Comparison of ENCODE assay signal across 8 mouse cellular contexts in the genomic region with DNA sequence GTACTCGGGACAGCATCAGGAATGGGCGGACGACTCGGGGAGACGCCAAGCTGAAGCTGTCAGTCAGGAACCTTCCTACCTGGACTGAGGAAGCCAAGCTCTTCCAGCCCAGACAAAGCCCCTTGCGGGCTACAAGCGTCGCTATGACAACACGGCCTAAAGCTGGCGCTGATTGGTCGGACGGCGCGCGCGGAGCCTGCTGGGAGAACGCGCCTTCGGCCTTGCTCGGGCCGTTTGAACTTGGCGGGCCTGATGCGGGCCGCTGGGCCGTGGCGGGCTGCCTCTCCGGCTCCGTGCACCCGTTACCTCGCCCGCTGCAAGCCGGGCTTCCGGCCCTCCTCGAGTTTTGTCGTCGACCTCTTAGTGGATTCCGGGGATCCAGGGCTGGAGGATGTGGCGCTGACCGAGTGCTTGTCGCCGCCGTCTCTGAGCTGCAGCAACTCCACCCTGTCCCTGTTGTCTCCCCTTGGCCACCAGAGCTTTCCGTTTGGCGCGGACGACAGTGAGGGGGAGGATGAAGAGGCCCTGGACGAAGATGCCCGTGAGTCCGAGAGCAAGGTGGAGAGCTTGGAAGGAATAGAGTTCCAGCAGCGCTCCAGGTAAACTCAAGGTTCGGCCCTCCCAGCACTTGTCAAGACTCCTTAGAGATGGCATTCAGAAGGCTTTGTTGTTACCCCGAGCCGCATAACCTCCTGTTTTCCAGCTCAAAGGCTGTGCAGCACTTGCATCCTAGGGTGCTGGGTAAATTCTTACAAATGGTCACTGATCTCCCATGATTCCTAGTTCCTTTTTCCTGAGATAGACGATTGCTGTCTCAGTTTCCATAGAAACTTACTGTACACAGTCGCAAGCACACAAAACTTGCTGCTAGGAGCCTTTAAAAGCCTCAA. TPM values are rescaled to one million over a fixed set of nuclear protein-coding genes. Genes with fewer than 3 reads are reported as not detected.
DNase-seq lines count a peak whose midpoint lies in the region; ATAC-seq and TF ChIP-seq lines count a peak whose summit lies in the region.

A gene (plus strand): TSS at position 202 of the 890 bp plus-strand sequence.

- H3K4me2 ChIP-seq in forebrain, embryonic 13.5 days = peak within 1 kb of the TSS; percentile 66
- peak within 1 kb of the TSS; percentile 71 for H3K4me2 ChIP-seq in neural tube, embryonic 15.5 days

- peak within 1 kb of the TSS; percentile 91 for H3K4me3 ChIP-seq in E14TG2a.4 (replicated peaks; ENCODE audit: low read length)
- peak within 1 kb of the TSS; percentile 77 for H3K4me3 ChIP-seq in forebrain, embryonic 13.5 days
- H3K4me3 ChIP-seq in neural tube, embryonic 15.5 days (replicated peaks) = peak within 1 kb of the TSS; percentile 87

- peak within 1 kb of the TSS; percentile 83 for H3K27ac ChIP-seq in forebrain, embryonic 13.5 days
- peak within 1 kb of the TSS; percentile 90 for H3K27ac ChIP-seq in neural tube, embryonic 15.5 days (replicated peaks)

- no peaks in the 10 kb centered on the region for H3K27me3 ChIP-seq in E14TG2a.4 (ENCODE audit: insufficient read depth, low read length)
- H3K27me3 ChIP-seq in forebrain, embryonic 13.5 days = no peaks in the 10 kb centered on the region
- H3K27me3 ChIP-seq in neural tube, embryonic 15.5 days (replicated peaks) = no peaks in the 10 kb centered on the region

- peak within 1 kb of the TSS; percentile 92 for H3K9ac ChIP-seq in forebrain, embryonic 13.5 days
- peak within 1 kb of the TSS; percentile 94 for H3K9ac ChIP-seq in neural tube, embryonic 15.5 days (replicated peaks)

- intact Hi-C loops in heart, postnatal 14 days (cut with DNase I) = loop anchor here (2.0 kb wide), 1 partner anchor 99 kb away; no protein-coding TSS in a partner anchor

- TF ChIP-seq CTCF in E14TG2a.4 (conservative IDR thresholded peaks at IDR 0.05; ENCODE audit: low read length) = no peak

- peak; percentile 100 for ATAC-seq in forebrain, embryonic 13.5 days
- peak; percentile 100 for ATAC-seq in neural tube, embryonic 15.5 days (ENCODE audit: low FRiP score)

- DNase-seq in c-Kit-positive CD71-positive TER-119-positive erythroid progenitor cells, embryonic 14.5 days (ENCODE audit: low spot score) = peak; percentile 90
- peak; percentile 90 to 92 for DNase-seq in heart, postnatal 14 days
- peak; percentile 91 for DNase-seq in layer of hippocampus, adult 11-12 months (ENCODE audit: low spot score)
- peak; percentile 89 to 91 for DNase-seq in lung, adult 18-20 months
- peak; percentile 93 for DNase-seq in testis, postnatal 14 days (ENCODE audit: low spot score)

- H3K9me3 ChIP-seq in E14TG2a.4 (ENCODE audit: low read length) = no peaks in the 10 kb centered on the region
- H3K9me3 ChIP-seq in forebrain, embryonic 13.5 days (replicated peaks) = no peaks in the 10 kb centered on the region
- H3K9me3 ChIP-seq in neural tube, embryonic 15.5 days (replicated peaks) = no peaks in the 10 kb centered on the region

- peaks cover 34% of the 10 kb centered on the region for H3K4me1 ChIP-seq in E14TG2a.4 (replicated peaks; ENCODE audit: low read depth, low read length)
- H3K4me1 ChIP-seq in forebrain, embryonic 13.5 days = peaks cover 34% of the 10 kb centered on the region
- H3K4me1 ChIP-seq in neural tube, embryonic 15.5 days = peaks cover 31% of the 10 kb centered on the region

- WGBS in forebrain, embryonic 13.5 days = under 1% methylated on average over 55 of the region's 55 CpGs
- under 1% methylated on average over 55 of the region's 55 CpGs for WGBS in neural tube, embryonic 15.5 days

- peaks cover 40% of the 10 kb centered on the region for H3K36me3 ChIP-seq in E14TG2a.4 (ENCODE audit: insufficient read depth, low read length)
- peaks cover 16% of the 10 kb centered on the region for H3K36me3 ChIP-seq in forebrain, embryonic 13.5 days (ENCODE audit: poor library complexity, severe bottlenecking)
- peaks cover 8% of the 10 kb centered on the region; the same call in 1 of the 2 replicates for H3K36me3 ChIP-seq in neural tube, embryonic 15.5 days

RNA-seq across cellular contexts. Expression of the gene that starts here (rescaled TPM):
- polyA plus RNA-seq in forebrain, embryonic 13.5 days (2015; fragmentation: Nextera tagmentation; extraction: Ambion mirVana) = 52.7 and 57.9 TPM in 2 replicates
- 1 to 10 TPM; 7.3 to 9.2 TPM for total RNA-seq in heart, postnatal 14 days (2021)
- polyA plus RNA-seq in neural tube, embryonic 15.5 days (2015; fragmentation: Nextera tagmentation; extraction: Ambion mirVana) = 28.3 and 32.7 TPM in 2 replicates

Comparison
In these comparisons a context has a peak if more than half of its experiments do, and no peak if none do; other contexts are left out.
1. Peak in every context shown above with its lines: DNase-seq, ATAC-seq, H3K4me3 ChIP-seq and H3K27ac ChIP-seq.